Mouse (Mus musculus) C2C12 (cell line): ENCODE data around the gene Hist1h2an. TPM values are rescaled to one million over a fixed set of nuclear protein-coding genes. Genes with fewer than 3 reads are reported as not detected.
A peak's percentile ranks its signal among the peaks of the same experiment; 100 is the strongest.
"Not testable (repeated sequence)": the region's sequence is repeated elsewhere in the genome, so short reads cannot be mapped to it uniquely, and the experiment has no call there.

Experiments
- H3K27me3 ChIP-seq: one replicate; pipeline ENCODE4 v1.6.1; 2011; ENCODE audit not compliant: control insufficient read depth, insufficient read depth, insufficient read length
- H3K36me3 ChIP-seq: one replicate; pipeline ENCODE4 v1.6.1; 2011; ENCODE audit not compliant: control insufficient read depth, insufficient read depth
- H3K4me3 ChIP-seq: one replicate; pipeline ENCODE4 v1.5.1; 2011; ENCODE audit warnings: mild to moderate bottlenecking, control low read depth; ENCODE audit not compliant: poor library complexity, insufficient read depth, severe bottlenecking
- H3K79me2 ChIP-seq: one replicate; pipeline ENCODE4 v1.6.1; 2011; ENCODE audit not compliant: control insufficient read depth, insufficient read depth
- H3K79me3 ChIP-seq: one replicate; pipeline ENCODE4 v1.6.1; 2011; ENCODE audit warnings: low read depth, control low read depth
- H3ac ChIP-seq: one replicate; pipeline ENCODE3; 2011; ENCODE audit warnings: low read depth; ENCODE audit not compliant: control insufficient read depth, insufficient read length
- CEBPB ChIP-seq: IDR thresholded peaks from one replicate; pipeline ENCODE4 v1.6.1; 2011; ENCODE audit warnings: low read depth, mild to moderate bottlenecking, control low read depth, moderate library complexity
- CTCF ChIP-seq: IDR thresholded peaks from one replicate; pipeline ENCODE4 v1.5.1; 2011; ENCODE audit not compliant: control insufficient read depth, insufficient read depth, insufficient read length
- FOSL1 ChIP-seq: IDR thresholded peaks from one replicate; pipeline ENCODE4 v1.8.0; 2011; ENCODE audit warnings: mild to moderate bottlenecking, low read length; ENCODE audit not compliant: poor library complexity, insufficient read depth, severe bottlenecking
- MAX ChIP-seq: IDR thresholded peaks from one replicate; pipeline ENCODE4 v1.6.1; 2011; ENCODE audit warnings: mild to moderate bottlenecking, control low read depth
- MYOD1 ChIP-seq: IDR thresholded peaks from one replicate; pipeline ENCODE4 v1.6.1; 2011; ENCODE audit warnings: low read depth; ENCODE audit not compliant: control insufficient read depth, insufficient read length
- MYOG ChIP-seq: IDR thresholded peaks from one replicate; pipeline ENCODE4 v1.6.1; 2011; ENCODE audit not compliant: control insufficient read depth, insufficient read length; ENCODE audit errors: extremely low read depth
- USF1 ChIP-seq: IDR thresholded peaks from one replicate; pipeline ENCODE4 v1.6.1; 2011; ENCODE audit warnings: low read depth, mild to moderate bottlenecking, control low read depth, moderate library complexity
- long read RNA-seq, 2 experiments: library from polyadenylated mRNA; unstranded; transcript quantifications; one replicate each; pipeline ENCODE4 v2.0.0; 2019 to 2020
- polyA plus RNA-seq: library from polyadenylated mRNA; unstranded; fragments of >200 nt; fragmentation: generic; extraction: Trizol; gene quantifications from one replicate; pipeline ENCODE4 v1.2.1, GENCODE M21; 2012; ENCODE audit warnings: missing spikeins

Hist1h2an gene
- polyA plus RNA-seq, result 18.1 TPM
- long read RNA-seq, experiment 1, result 0 reads
- long read RNA-seq, experiment 2, result 0 reads

GRCm38 (mm10) chr13:21786899-21787629 lies at the start of gene Hist1h2an, which contains the start of gene Hist1h2bp:
Gene Hist1h2an, minus strand, starts transcription at chr13:21787218.
Gene Hist1h2bp, plus strand, starts transcription at chr13:21787461.
- not testable (repeated sequence) for H3K36me3 ChIP-seq, H3K79me2 ChIP-seq, H3K27me3 ChIP-seq, H3K79me3 ChIP-seq
- Histone ChIP-seq H3ac (peak within 1 kb of the TSS; percentile 59), H3K4me3 (peak within 1 kb of the TSS; percentile 18)

DNA sequence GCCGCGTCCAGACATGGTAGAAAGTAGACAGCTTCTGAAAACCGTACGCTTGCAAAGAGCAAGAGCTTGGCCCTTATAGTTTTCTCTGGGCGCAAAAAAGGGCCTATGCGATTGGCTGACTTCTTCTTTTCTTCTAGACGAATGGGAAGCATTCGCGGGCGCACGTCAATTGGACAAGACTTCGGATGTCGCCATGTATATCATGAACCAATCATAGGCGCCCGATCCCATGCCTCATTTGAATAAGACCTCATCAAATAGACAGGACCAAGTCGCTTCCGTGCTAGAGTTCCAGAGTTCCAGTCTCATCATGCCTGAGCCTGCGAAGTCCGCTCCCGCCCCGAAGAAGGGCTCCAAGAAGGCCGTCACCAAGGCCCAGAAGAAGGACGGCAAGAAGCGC lies 46.4 kb upstream of the Hist1h2an start, which contains the start of the genes Hist1h2ap and Hist1h2br:
TSS of gene Hist1h2ap (minus strand) at position 47 of the 400 bp plus-strand sequence.
TSS of gene Hist1h2br (plus strand) at position 283 of the 400 bp plus-strand sequence.
- H3K79me3 ChIP-seq, H3K27me3 ChIP-seq, H3K79me2 ChIP-seq, H3ac ChIP-seq, H3K4me3 ChIP-seq, H3K36me3 ChIP-seq: not testable (repeated sequence)

GRCm38 (mm10) chr13:21831418-21832394 lies 44.7 kb upstream of the Hist1h2an start, which contains the start of gene Hist1h4n:
Gene Hist1h4n, minus strand, starts transcription at chr13:21832196.
- H3K79me2 ChIP-seq, H3K36me3 ChIP-seq, H3K27me3 ChIP-seq, H3ac ChIP-seq, H3K79me3 ChIP-seq, H3K4me3 ChIP-seq: not testable (repeated sequence)

DNA sequence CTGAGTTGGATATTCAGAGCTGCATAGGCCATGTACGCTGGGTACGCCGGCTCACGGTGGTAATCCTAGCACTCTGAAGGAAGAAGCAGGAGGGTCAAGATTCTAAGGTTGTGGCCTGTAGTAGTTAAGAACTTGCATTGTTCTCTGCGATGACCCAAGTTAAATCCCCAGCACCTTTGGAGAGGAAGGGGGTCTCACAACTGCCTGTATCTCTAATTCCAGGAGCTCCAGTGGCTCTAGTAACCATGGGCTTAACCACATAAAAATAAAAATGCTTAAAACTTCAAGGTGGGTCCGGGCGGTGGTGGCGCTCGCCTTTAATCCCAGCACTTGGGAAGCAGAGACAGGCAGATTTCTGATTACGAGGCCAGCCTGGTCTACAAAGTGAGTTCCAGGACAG lies 43.3 kb upstream of the Hist1h2an start:
- no peaks in the 10 kb centered on the region for H3K27me3 ChIP-seq
- no peak overlapping the region for H3K4me3 ChIP-seq
- H3ac ChIP-seq, result peak overlapping the region; percentile 12
- H3K36me3 ChIP-seq, result peaks cover 6% of the 10 kb centered on the region
- no peaks in the 10 kb centered on the region for H3K79me3 ChIP-seq
- TF ChIP-seq CEBPB (no peak), USF1 (no peak), MYOD1 (no peak), FOSL1 (no peak), MAX (no peak), CTCF (no peak), MYOG (no peak)
- H3K79me2 ChIP-seq, result no peaks in the 10 kb centered on the region

DNA sequence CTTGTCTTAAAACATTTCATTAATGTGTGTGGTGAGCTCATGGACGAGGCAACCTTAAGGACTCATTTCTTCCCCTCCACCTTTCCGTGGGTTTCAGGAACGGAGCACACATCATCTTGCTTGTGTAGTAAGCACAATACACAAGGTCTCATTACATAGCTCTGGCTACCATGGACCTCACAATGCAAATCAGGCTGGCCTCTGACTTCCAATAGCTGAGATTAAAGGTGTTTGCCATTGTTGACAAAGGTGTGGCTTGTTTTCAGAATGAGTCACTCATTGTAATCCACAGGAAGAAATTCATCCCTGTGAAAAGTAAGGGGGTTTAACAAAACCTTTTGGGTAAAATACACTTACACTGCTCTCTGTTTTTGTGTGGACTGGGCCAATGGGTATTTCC lies 41.5 kb upstream of the Hist1h2an start:
- peaks cover 6% of the 10 kb centered on the region for H3K36me3 ChIP-seq
- H3K4me3 ChIP-seq, result no peak overlapping the region
- H3K27me3 ChIP-seq, result no peaks in the 10 kb centered on the region
- H3K79me3 ChIP-seq, result no peaks in the 10 kb centered on the region
- no peak overlapping the region for H3ac ChIP-seq
- TF ChIP-seq CTCF (no peak), MYOG (no peak), FOSL1 (no peak), USF1 (no peak), CEBPB (no peak)
- H3K79me2 ChIP-seq, result no peaks in the 10 kb centered on the region

DNA sequence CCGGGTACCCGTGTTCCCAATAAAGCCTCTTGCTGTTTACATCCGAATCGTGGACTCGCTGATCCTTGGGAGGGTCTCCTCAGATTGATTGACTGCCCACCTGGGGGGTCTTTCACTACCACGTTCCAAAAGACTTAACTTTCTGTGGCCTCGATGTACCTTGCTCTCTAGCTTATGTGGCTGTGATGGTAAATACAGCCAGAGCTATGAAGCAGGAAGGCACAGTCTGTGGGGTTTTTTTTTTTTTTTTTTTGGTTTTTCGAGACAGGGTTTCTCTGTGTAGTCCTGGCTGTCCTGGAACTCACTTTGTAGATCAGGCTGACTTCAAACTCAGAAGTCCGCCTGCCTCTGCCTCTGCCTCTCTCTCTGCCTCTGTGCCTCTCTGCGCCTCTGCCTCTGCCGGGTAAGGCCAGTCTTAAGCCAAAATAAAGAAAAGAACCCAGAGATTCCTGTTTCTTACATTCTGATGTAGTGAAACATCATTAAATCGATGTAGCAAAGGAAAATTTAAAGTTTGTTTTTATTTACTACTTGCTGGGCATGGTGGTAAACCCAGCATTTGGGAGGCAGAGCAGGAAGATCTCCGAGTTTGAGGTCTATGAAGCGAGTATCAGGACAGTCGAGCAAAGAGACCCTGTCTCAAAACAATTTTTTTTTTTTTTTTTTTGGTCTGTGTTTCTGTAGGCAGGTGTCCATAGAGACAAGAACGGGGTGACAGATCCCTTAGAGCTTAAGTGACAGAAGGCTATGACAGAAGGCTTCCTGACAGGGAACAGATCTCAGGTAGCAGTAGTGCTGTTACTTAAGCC lies 33.3 kb upstream of the Hist1h2an start:
- H3K4me3 ChIP-seq, H3K36me3 ChIP-seq, H3K79me3 ChIP-seq, H3K79me2 ChIP-seq, H3ac ChIP-seq, H3K27me3 ChIP-seq: not testable (repeated sequence)
